Mouse (Mus musculus): Measurements from ENCODE around the gene Gm6525. TPM values are rescaled to one million over a fixed set of nuclear protein-coding genes. Genes with fewer than 3 reads are reported as not detected.

Gm6525 gene
- total RNA-seq, 2 experiments from 2014 or later = not detected

GRCm38 (mm10) chr3:84175337-84176315, 1.7 kb downstream of the Gm6525 start:
- H3K4me3 ChIP-seq = no peak overlapping the region
- TF ChIP-seq CTCF (IDR thresholded peaks at IDR 0.05) = peak; percentile 90
- peak; percentile 64 to 70 for DNase-seq (ENCODE audit: extremely low spot score in 1 of 2, low spot score in 2 of 2)
- H3K27ac ChIP-seq = no peak overlapping the region
- intact Hi-C loops (cut with DNase I) = loop anchor here (1.0 to 5.0 kb wide), 4 partner anchors 42 to 138 kb away; no protein-coding TSS in a partner anchor

- no peak overlapping the region for H3K27ac ChIP-seq
- no peak for DNase-seq (ENCODE audit: extremely low spot score in 1 of 2, low spot score in 2 of 2)
- intact Hi-C loops (cut with DNase I) = loop anchor here (5.0 kb wide), 2 partner anchors 39 to 79 kb away; no protein-coding TSS in a partner anchor
- H3K4me3 ChIP-seq = no peak overlapping the region
- TF ChIP-seq CTCF (IDR thresholded peaks at IDR 0.05) = no peak
These were observed 3.9 kb downstream of the Gm6525 start for GRCm38 (mm10) chr3:84177834-84178233.

GRCm38 (mm10) chr3:84180304-84180703, 6.4 kb downstream of the Gm6525 start:
- no peak for DNase-seq (ENCODE audit: extremely low spot score in 1 of 2, low spot score in 2 of 2)
- no peak for TF ChIP-seq CTCF (IDR thresholded peaks at IDR 0.05)
- intact Hi-C loops (cut with DNase I) = loop anchor here (5.0 kb wide), 1 partner anchor 362 kb away; no protein-coding TSS in a partner anchor

GRCm38 (mm10) chr3:84181102-84181501, 7.2 kb downstream of the Gm6525 start:
- H3K4me3 ChIP-seq = no peak overlapping the region
- TF ChIP-seq CTCF (IDR thresholded peaks at IDR 0.05) = no peak
- intact Hi-C loops (cut with DNase I) = loop anchor here (5.0 kb wide), 1 partner anchor 361 kb away; no protein-coding TSS in a partner anchor
- H3K27ac ChIP-seq = no peak overlapping the region
- no peak for DNase-seq (ENCODE audit: extremely low spot score in 1 of 2, low spot score in 2 of 2)

More at GRCm38 (mm10) chr3:84180304-84180703, 6.4 kb downstream of the Gm6525 start:
- no peak overlapping the region for H3K4me3 ChIP-seq
- H3K27ac ChIP-seq = no peak overlapping the region

GRCm38 (mm10) chr3:84181717-84182116, 7.8 kb downstream of the Gm6525 start:
- TF ChIP-seq CTCF (IDR thresholded peaks at IDR 0.05) = no peak
- Histone ChIP-seq H3K4me3 (no peak overlapping the region), H3K27ac (no peak overlapping the region)
- intact Hi-C loops (cut with DNase I) = loop anchor here (5.0 kb wide), 1 partner anchor 361 kb away; no protein-coding TSS in a partner anchor
- DNase-seq (ENCODE audit: extremely low spot score in 1 of 2, low spot score in 2 of 2) = no peak

GRCm38 (mm10) chr3:84189629-84190173, 15.8 kb downstream of the Gm6525 start:
- H3K27ac ChIP-seq = no peak overlapping the region
- intact Hi-C loops (cut with DNase I) = no loop called here
- no peak overlapping the region for H3K4me3 ChIP-seq
- no peak for DNase-seq (ENCODE audit: extremely low spot score in 1 of 2, low spot score in 2 of 2)
- TF ChIP-seq CTCF (IDR thresholded peaks at IDR 0.05) = no peak

- no peak overlapping the region for H3K4me3 ChIP-seq
- no peak overlapping the region for H3K27ac ChIP-seq
- intact Hi-C loops (cut with DNase I) = no loop called here
- DNase-seq (ENCODE audit: extremely low spot score in 1 of 2, low spot score in 2 of 2) = no peak
- no peak for TF ChIP-seq CTCF (IDR thresholded peaks at IDR 0.05)
These were observed 16.7 kb downstream of the Gm6525 start for GRCm38 (mm10) chr3:84190513-84191061.

GRCm38 (mm10) chr3:84191141-84191881, 17.4 kb downstream of the Gm6525 start:
- DNase-seq (ENCODE audit: extremely low spot score in 1 of 2, low spot score in 2 of 2) = no peak
- intact Hi-C loops (cut with DNase I) = no loop called here
- no peak overlapping the region for H3K4me3 ChIP-seq
- TF ChIP-seq CTCF (IDR thresholded peaks at IDR 0.05) = no peak
- no peak overlapping the region for H3K27ac ChIP-seq

GRCm38 (mm10) chr3:84193881-84194280, 20.0 kb downstream of the Gm6525 start:
- no peak overlapping the region for H3K27ac ChIP-seq
- TF ChIP-seq CTCF (IDR thresholded peaks at IDR 0.05) = no peak
- intact Hi-C loops (cut with DNase I) = no loop called here

GRCm38 (mm10) chr3:84198229-84198628, 24.3 kb downstream of the Gm6525 start:
- no peak for DNase-seq (ENCODE audit: extremely low spot score in 1 of 2, low spot score in 2 of 2)
- TF ChIP-seq CTCF (IDR thresholded peaks at IDR 0.05) = no peak
- intact Hi-C loops (cut with DNase I) = no loop called here
- Histone ChIP-seq H3K4me3 (no peak overlapping the region), H3K27ac (no peak overlapping the region)

More at GRCm38 (mm10) chr3:84193881-84194280, 20.0 kb downstream of the Gm6525 start:
- no peak overlapping the region for H3K4me3 ChIP-seq
- no peak for DNase-seq (ENCODE audit: extremely low spot score in 1 of 2, low spot score in 2 of 2)

- TF ChIP-seq CTCF (IDR thresholded peaks at IDR 0.05) = no peak
- intact Hi-C loops (cut with DNase I) = no loop called here
- no peak for DNase-seq (ENCODE audit: extremely low spot score in 1 of 2, low spot score in 2 of 2)
These were observed 25.6 kb downstream of the Gm6525 start for GRCm38 (mm10) chr3:84199516-84199915.

More at GRCm38 (mm10) chr3:84199516-84199915, 25.6 kb downstream of the Gm6525 start:
- no peak overlapping the region for H3K27ac ChIP-seq
- no peak overlapping the region for H3K4me3 ChIP-seq

Measured in left cerebral cortex, adult 2 months (tissue).